Mouse (Mus musculus) heart, adult 9 months (tissue): ENCODE results near the gene Tm4sf20.

ENCODE experiments used
- DNase-seq, 2 experiments: peaks; one replicate each; pipeline ENCODE4 v3.0.0; 2022; ENCODE audit warnings: low spot score in 2 of 2

Tm4sf20 gene

GRCm38 (mm10) chr1:82779388-82779966 is 11.2 kb upstream of the Tm4sf20 start:
- no peak for DNase-seq

- no peak for DNase-seq
These were observed 7.0 kb upstream of the Tm4sf20 start for GRCm38 (mm10) chr1:82775293-82775692.

DNA sequence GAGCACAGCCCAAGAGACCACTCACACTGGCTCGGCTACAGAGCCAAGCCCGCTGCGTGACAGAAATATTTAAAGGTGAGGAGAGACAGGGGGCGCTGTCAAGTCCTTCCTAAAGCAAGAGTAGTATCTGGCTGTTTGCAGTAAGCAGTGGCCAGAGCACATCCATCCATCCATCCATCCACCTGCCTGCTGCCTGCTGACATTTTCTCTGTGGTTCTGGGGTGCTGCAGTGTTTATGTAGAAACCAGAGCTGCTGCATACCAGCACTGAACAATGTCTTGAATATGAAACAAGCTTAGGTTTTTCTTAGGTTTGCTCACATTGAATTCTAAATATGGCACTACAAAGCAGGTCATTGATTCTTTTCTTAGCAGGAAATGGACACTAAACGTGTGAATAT is 4.9 kb upstream of the Tm4sf20 start:
- DNase-seq: no peak

- no peak for DNase-seq
These were observed 4.2 kb upstream of the Tm4sf20 start for GRCm38 (mm10) chr1:82772428-82772827.

GRCm38 (mm10) chr1:82771022-82771586 is 2.8 kb upstream of the Tm4sf20 start, which contains the start of gene Gm47791:
TSS of gene Gm47791 (minus strand) at chr1:82771243.
- DNase-seq: no peak

DNA sequence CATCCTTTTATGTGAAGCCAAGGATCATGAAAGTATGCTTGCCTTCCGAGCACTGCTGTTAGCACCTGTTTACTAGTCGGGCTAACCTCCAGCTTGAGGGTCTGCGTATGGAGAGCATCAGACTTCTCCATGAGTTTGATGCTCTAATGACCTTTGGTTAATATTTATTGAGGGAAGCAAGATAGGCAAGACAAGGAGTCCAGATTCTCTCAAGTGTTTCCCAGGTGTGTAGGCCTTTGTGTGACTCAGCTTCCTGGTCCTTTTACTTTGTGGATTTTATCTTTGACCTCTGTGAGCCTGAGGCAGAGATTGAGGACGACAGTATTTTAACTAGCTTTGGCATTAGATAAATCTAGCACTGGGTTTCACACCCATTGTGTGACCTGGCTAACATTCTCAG is 1.6 kb downstream of the Tm4sf20 start:
- no peak for DNase-seq

DNA sequence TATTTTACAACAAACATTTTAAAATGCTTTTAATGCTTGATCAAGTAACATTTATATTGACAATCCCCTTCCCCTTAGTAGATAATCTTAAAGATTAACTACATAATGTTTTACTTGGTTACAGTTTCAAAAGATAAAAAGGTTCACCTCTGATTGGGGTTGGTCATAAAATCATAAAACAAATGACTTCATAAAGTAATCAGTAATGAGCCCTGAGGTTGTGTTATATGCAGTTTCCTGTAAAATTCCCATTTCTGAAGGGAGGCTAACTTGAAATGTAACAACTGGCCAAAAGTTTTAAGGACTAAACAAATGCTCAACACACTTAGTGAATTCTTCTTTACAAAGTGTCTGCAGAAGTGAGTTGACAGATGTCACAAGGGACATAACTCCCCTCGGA is 2.0 kb downstream of the Tm4sf20 start:
- DNase-seq: no peak

GRCm38 (mm10) chr1:82762274-82762673 is 6.0 kb downstream of the Tm4sf20 start:
- no peak for DNase-seq

DNA sequence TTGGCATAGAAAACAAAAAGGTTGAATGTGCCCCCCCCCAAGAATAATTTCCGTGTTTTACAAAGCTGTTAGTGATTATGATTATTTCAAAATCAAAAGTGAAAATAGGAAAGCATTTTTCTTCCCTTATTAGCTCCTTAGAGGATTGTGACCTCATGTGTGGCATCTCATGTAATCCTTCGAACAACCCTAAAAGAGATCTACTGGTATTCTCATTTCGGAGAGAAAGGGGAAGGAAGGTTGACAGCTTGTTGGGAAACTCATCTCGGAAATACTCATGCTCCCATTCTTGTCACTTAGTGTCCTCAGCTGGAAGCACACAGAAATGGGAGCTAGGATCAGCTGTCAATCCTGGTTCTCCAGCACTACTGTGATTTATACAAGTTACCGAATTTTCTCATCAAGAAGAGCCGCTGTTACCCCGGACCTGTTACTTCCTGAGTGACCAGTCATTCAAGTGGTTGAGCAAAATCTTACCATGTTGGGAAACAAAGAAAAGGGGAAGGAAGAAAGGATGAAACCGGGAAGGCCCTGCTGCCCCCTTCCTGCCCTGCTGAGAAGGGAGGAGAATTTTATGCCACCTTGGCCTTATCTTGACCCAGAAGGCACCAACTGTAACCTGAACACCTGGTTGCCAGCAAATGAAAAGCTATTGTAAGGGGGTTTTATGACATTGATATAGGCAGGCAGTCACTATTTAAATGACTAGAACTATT is 6.6 kb downstream of the Tm4sf20 start:
- DNase-seq: no peak

DNA sequence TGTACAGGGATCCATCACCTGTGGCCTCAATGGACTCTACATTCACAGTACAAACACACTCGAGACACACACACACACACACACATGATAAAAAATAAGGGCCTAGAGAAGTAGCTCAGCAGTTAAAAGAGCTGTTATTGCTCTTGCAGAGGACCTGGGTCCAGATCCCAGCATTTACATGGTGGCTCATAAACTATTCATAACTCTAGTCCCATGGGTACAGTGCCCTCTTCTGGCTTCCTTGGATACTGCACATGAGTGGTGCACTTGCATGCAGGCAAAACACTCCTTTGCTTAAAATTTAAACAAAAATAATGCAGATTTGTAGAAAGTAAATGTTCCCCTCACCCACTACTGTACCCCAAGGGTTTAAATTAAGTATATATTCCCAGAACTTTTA is 8.7 kb downstream of the Tm4sf20 start:
- no peak for DNase-seq

DNA sequence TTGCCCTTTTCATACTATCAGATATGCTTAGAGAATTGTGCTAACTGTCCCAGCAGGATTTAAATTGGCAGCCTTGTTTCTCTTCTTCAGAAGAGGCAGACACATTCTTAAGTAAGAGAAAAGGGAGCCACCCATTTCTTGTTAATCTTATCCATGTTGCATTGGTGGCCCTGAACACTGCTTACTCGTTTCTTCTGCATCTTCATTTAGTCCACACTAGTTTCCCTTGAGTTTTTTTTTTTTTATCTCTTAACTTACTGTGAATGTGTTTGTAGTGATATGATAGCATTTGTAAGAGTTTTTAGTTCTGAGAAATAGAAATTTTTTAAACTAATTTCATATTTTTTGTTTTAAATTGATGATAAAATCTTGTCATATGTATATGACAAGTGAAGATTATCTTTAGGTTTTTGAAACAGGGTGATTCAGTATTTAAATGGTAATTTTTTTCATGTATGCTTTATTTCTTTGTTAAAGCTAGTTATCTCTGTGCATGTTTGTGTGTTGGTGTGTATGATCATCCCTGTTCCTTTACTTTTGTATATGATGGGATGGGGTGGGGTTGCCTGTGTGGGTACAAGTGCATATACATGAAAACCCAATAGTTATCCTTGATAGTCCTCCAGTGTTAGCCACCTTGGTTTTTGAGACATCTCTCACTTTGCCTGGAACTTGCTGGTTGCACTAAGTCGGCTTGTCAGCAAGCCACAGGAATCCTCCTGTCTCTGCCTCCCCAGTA is 20.4 kb downstream of the Tm4sf20 start:
- DNase-seq: no peak

DNA sequence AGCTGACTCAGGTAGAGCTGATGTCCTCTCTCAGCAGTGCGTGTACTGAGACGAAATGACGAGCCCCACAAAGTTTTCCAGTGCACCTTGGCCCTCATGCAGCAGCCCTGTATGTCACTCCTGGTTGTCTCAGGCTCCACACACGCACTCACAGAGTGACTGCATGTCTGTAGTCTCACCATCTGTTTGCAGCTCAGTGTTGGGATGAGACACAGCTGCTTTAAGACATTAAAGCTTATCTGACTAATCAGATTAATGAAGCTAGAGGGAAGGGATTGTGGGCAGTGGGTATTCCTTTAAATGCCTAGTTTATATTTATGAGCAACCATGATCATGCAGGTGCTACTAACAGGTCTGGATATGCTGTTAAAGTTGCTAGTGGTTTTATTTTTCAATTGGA is 21.9 kb downstream of the Tm4sf20 start:
- DNase-seq: no peak

DNA sequence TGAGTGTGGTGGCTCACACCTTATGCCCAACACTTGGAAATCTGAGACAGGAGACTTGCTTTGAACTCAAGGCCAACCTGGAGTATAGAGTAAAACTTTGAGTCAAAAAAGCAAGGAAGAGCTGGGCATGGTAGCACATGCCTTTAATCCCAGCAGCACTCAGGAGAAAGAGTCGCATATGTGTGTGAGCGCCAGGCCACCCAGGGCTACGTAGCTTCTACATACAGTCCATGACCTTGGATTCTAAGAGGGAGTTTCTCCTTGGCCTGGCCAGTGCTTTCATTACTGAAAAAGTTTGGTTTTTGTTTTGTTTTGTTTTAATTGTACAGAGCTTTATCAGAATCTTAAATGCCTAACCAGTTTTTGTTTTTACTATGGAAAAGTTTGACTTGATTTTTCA is 24.3 kb downstream of the Tm4sf20 start:
- DNase-seq: no peak

DNA sequence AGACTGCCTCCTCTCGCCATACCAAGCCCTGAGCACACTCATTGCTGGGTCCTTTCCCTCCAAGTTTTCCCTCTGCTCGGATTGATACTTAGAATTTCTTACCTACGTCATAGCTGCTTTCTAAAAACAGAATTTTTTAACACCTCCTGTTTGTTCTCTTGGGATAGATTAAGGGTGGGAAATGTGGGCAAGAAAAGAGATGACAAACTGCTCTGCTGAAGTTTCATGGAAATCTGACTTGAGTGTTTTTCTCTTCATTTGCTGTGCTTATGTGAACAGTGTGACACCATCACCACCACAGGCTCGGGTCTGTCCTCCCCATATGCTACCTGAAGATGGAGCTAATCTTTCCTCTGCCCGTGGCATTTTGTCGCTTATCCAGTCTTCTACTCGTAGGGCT is 26.7 kb downstream of the Tm4sf20 start:
- no peak for DNase-seq

- no peak for DNase-seq
These were observed 30.2 kb downstream of the Tm4sf20 start for GRCm38 (mm10) chr1:82738066-82738465.

DNA sequence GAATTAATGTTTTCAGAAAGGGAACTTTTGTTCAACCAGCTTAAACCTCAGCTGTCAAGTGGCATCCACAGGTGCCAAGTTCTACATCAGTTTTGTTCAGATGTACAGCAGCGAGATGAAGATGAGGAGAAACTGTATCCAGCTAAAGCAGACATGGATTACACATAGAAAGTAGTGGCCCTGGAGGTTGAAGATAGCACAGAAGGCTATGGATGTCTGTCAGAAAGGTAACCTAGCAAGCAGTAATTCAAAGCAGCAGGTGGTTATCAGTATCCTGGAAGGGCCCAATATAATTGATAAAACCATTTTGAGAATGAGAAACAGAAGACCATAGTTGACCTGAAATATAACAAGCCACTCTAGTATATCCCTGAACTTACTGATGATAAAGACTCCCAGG is 34.9 kb downstream of the Tm4sf20 start:
- DNase-seq: no peak

- DNase-seq: no peak
These were observed 41.8 kb downstream of the Tm4sf20 start for GRCm38 (mm10) chr1:82726482-82726881.

DNA sequence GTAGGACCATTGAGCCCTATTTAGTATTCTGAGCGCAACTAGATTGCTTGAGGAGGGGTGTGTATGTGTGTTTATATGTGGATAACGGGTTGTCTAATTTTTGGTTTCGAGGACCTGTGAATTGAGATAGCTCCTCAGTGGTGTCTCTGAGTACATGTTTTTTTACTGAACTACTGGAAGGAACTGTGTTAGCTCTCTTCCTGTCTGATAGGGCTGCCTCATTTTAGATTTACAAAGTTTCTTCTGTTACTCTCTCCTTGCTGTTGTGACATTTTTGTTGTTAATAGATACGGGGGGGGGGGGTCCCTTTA is 42.4 kb downstream of the Tm4sf20 start:
- DNase-seq: no peak

DNA sequence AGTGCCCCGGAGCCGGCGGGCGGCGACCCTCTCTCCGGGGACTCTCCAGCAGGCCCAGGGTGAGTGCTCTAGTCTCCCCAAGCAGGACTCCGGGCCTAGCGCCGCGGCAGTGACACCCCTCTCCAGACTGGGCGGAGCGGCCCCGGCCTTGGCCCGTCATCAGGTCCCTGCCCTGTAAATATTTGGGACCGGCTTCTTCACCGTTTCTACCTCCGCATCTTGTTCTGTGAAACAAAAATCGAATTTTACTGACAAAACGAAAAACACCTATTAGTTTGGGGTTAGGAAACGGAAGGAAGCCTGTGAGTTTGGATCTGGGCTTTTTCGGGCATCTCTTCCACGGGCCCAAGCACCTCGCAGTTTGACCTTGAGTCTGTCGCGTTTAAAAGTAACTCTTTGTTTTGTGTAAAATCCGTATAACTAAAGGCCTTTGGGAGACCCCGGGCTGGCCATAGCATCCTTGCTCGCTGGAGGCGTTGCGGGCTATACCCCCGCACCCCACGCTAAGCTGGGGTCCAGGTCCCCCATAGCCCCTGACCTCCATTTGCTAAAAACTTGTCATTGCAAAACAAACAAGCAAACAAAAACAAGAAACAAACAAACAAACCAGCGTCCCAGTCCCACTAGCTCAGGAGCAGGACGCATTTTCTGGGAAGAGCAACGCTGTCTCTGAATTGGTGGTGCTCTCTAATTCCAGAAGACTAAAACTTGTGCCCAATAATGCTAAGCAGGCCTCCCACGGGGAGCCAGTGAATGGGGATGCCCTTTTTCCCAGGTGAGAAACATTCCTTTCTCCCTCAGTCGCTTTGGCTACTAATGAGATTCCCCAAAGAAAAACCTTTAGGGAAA is 43.0 kb downstream of the Tm4sf20 start:
- no peak for DNase-seq

DNA sequence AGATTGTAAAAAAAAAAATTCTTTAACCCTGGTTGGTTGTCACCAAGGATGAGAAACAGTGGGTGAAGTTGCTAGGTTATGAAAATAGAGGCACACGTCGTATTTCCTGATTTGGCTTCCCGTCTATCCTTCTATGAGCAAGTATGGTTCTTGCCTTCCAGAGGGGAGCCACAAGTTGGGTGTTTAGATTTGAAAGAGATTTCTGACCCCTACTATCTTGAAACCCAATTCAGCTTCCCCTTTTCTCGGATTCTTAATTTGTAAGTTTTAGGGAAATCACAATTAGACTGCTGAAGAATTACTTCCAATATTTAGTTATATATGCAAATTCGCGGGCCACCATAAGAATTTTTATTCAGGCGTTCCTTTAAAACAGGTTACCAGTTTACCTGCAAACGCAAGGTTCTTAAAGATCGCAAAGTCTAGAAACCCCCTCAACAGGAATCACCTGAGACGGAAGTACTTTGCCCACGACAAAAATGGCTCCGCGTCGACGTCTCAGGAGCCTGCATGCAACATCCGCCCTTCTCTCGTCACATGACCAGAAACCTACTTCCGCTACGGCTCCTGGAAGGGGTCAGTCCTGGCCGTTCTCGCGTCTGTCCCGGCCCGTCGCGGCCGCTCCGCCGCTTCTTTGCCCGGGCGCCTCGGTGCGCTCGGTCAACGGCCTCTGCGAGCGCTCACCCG is 43.8 kb downstream of the Tm4sf20 start, which contains the start of gene Mff:
Gene Mff, plus strand, starts transcription at position 552 of the 687 bp plus-strand sequence.
- DNase-seq: peak; percentile 92 to 94

DNA sequence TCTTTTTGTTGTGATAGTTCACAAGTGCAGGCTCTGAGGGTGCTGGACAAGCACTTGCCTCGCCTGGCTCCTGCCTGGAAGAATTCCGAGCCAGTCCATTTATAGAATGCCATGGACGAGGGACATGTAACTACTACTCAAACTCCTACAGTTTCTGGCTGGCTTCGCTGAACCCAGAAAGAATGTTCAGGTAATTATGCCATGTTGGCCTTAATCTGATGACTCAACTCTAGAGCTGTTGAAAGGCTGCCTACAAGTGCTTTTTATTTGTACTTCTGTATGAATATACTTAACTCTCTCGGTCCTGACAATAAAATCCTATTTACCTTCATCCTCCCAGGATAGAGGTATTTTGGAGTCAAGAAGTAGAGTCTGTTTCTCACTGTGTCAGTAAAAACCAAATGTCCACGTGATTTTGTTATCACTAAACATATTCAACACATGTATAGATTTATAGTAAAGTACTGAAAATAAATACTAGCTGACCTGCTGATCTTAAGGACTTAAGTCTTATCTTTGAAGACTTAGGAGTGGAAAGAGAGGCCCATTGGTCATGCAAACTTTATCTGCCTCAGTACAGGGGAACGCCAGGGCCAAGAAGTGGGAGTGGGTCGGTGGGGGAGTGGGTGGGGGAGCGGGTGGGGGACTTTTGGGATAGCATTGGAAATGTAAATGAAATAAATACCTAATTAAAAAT is 50.3 kb downstream of the Tm4sf20 start:
- DNase-seq: no peak
